Mouse (Mus musculus) heart, embryonic 10.5 days (tissue): ENCODE results near the gene Pbx2. TPM values are rescaled to one million over a fixed set of nuclear protein-coding genes. Genes with fewer than 3 reads are reported as not detected.
"Not testable (repeated sequence)": the region's sequence is repeated elsewhere in the genome, so short reads cannot be mapped to it uniquely, and the experiment has no call there.

ENCODE experiments used
- DNase-seq: peaks from one replicate; pipeline ENCODE4 v3.0.0-alpha.2; 2017; ENCODE audit warnings: low spot score
- H3K27ac ChIP-seq: fragments of 300-500 bp; sonication (generic); 2 replicates; pipeline ENCODE4 v1.5.1; 2016; ENCODE audit warnings: mild to moderate bottlenecking
- H3K27me3 ChIP-seq: fragments of 300-500 bp; sonication (generic); 2 replicates; pipeline ENCODE4 v1.6.1; 2016; ENCODE audit warnings: mild to moderate bottlenecking; ENCODE audit not compliant: poor library complexity, insufficient read depth, severe bottlenecking
- H3K36me3 ChIP-seq: fragments of 300-500 bp; sonication (generic); 2 replicates; pipeline ENCODE4 v1.6.1; 2016; ENCODE audit warnings: mild to moderate bottlenecking, moderate library complexity
- H3K4me1 ChIP-seq: fragments of 300-500 bp; sonication (generic); 2 replicates; pipeline ENCODE4 v1.6.1; 2016; ENCODE audit warnings: mild to moderate bottlenecking
- H3K4me3 ChIP-seq: fragments of 300-500 bp; sonication (generic); 2 replicates; pipeline ENCODE4 v1.5.1; 2016; ENCODE audit warnings: mild to moderate bottlenecking, moderate library complexity
- H3K9me3 ChIP-seq: fragments of 300-500 bp; sonication (generic); 2 replicates; pipeline ENCODE4 v1.6.1; 2016; ENCODE audit warnings: mild to moderate bottlenecking, moderate library complexity
- WGBS: fragments of 180-500 bp; shearing (Covaris S2); methylation state at CpG from one replicate; pipeline ENCODE4 v1.1.7; 2016; 5-methylcytosine and 5-hydroxymethylcytosine counted together
- polyA plus RNA-seq: library from polyadenylated mRNA; unstranded; fragments of >200 nt; fragmentation: Nextera tagmentation; extraction: Ambion mirVana; gene quantifications from 2 replicates; pipeline ENCODE4 v1.2.1, GENCODE M21; 2016

Gene Pbx2
- 10.2 and 16.6 TPM in 2 replicates for polyA plus RNA-seq

DNA sequence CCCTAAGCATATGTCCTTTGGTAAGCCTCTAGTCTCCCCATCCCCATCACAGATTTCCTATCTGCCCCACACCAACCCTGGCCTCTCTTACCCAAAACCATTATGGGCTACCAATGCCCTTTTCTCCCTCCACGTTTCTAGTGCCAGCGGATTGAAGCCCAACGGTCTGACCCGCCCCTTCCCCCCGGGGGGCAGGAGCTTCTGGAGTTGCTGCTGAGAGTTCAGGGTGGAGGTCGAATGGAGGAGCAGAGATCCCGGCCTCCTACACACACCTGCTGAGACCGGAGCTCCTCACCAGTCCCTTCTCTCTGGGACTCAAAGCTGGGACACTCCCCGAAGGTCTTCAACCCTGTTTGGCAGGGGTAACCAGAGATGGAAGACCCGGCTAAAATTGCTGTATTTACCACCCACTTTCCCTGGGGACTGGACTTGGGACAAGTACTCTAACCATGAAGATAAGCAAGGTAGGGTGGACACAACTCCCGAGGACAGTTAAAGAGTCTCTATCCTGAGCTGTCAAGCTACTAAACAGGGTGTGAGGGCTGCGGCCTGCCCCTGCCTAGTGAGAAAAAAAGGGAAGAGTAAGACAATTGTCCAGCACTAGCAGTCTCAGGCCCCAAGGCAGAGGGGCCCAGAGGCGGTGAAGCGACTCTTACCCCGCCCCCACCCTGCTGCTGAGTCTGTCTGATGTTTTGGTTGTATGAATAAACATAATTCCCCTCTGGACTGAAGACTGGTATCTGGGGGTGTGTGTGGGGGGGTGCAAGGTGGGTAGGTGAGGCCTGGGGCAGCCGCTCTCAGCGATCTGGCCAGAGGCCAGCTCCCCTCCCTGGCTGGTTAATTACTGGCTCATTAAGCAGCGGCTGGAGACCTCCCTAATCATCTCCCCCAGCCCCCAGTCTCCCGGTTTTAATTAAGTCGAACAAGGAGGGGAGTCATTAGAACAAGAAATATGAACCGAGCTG, at the start of gene Pbx2:
Pbx2 (plus strand) TSS at position 238 of the 965 bp plus-strand sequence.
- H3K4me1 ChIP-seq = peaks cover 86% of the 10 kb centered on the region
- WGBS = 4% methylated on average over 21 of the region's 21 CpGs
- DNase-seq = no peak
- H3K36me3 ChIP-seq = peaks cover 24% of the 10 kb centered on the region
- no peaks in the 10 kb centered on the region for H3K9me3 ChIP-seq
- no peaks in the 10 kb centered on the region for H3K27me3 ChIP-seq
- H3K4me3 ChIP-seq = peak within 1 kb of the TSS; percentile 97
- H3K27ac ChIP-seq = peak within 1 kb of the TSS; percentile 100

DNA sequence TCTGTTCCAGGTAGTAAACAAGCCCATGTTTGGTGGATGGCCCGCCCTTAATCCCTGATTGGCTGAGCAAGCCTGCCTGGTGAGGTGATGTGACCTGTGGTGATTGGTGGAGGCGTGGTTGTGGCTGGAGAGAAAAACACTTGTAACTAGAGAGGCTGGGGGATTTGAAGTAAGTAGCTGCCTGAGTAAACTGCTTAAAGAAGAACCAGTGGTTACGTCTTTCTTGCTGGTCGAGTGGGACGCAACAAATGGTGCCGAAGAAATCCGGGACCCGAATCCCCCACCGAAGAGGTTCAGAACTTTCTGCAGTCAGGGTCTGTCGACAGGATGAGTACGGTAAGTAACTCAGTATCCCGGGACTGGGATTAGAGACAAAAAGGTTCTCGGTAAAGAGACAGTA, 47.5 kb upstream of the Pbx2 start:
- H3K4me3 ChIP-seq, DNase-seq, H3K27me3 ChIP-seq, H3K27ac ChIP-seq, H3K36me3 ChIP-seq, H3K9me3 ChIP-seq, H3K4me1 ChIP-seq: not testable (repeated sequence)
- WGBS = 92% methylated on average over 13 of the region's 13 CpGs

GRCm38 (mm10) chr17:34546797-34547196, 44.3 kb upstream of the Pbx2 start:
- Histone ChIP-seq H3K4me3 (no peak overlapping the region), H3K27ac (no peak overlapping the region), H3K9me3 (no peaks in the 10 kb centered on the region), H3K4me1 (no peaks in the 10 kb centered on the region), H3K36me3 (no peaks in the 10 kb centered on the region), H3K27me3 (no peaks in the 10 kb centered on the region)
- WGBS = 86% methylated on average over 1 of the region's 1 CpGs
- no peak for DNase-seq

- no peak for DNase-seq
- Histone ChIP-seq H3K27ac (no peak overlapping the region), H3K9me3 (no peaks in the 10 kb centered on the region), H3K4me3 (no peak overlapping the region), H3K27me3 (no peaks in the 10 kb centered on the region), H3K36me3 (no peaks in the 10 kb centered on the region), H3K4me1 (no peaks in the 10 kb centered on the region)
- 83% methylated on average over 4 of the region's 4 CpGs for WGBS
Measured at GRCm38 (mm10) chr17:34547601-34548000, 43.5 kb upstream of the Pbx2 start.

GRCm38 (mm10) chr17:34549156-34549555, 41.9 kb upstream of the Pbx2 start:
- Histone ChIP-seq H3K27ac (no peak overlapping the region), H3K4me1 (no peaks in the 10 kb centered on the region), H3K27me3 (0 out of 2 replicates have a peak, but pooled peaks cover under 1% of the 10 kb centered on the region), H3K9me3 (no peaks in the 10 kb centered on the region), H3K4me3 (no peak overlapping the region), H3K36me3 (no peaks in the 10 kb centered on the region)
- no peak for DNase-seq
- 89% methylated on average over 3 of the region's 3 CpGs for WGBS

GRCm38 (mm10) chr17:34549843-34550242, 41.2 kb upstream of the Pbx2 start:
- Histone ChIP-seq H3K36me3 (no peaks in the 10 kb centered on the region), H3K4me3 (no peak overlapping the region), H3K27me3 (peaks cover 5% of the 10 kb centered on the region; the same call in 1 of the 2 replicates), H3K9me3 (no peaks in the 10 kb centered on the region), H3K4me1 (no peaks in the 10 kb centered on the region), H3K27ac (no peak overlapping the region)
- 63% methylated on average over 2 of the region's 2 CpGs for WGBS
- no peak for DNase-seq

DNA sequence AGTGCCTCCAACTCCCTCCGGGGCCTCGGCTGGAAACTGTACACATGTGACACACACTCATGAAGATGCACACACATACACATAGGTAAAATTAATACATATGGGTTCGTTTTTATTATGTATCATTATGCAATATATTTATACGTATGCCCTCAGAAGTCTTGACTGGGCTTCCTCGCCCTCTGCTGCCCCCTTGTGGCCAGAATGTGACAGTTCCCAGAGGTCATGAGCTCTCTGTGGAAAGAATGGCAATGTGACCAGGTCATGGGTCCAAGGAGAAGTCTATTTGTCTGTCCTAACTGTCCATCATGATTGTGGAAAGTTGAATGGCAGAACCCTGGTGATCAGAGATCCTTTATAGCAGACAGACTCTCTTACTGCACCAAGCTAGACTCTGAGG, 35.6 kb upstream of the Pbx2 start:
- DNase-seq = peak; percentile 87
- no peak overlapping the region for H3K4me3 ChIP-seq
- no peaks in the 10 kb centered on the region for H3K9me3 ChIP-seq
- H3K27me3 ChIP-seq = peaks cover 12% of the 10 kb centered on the region; the same call in 1 of the 2 replicates
- no peaks in the 10 kb centered on the region for H3K4me1 ChIP-seq
- no peaks in the 10 kb centered on the region for H3K36me3 ChIP-seq
- WGBS = 30% methylated on average over 5 of the region's 5 CpGs
- no peak overlapping the region for H3K27ac ChIP-seq

DNA sequence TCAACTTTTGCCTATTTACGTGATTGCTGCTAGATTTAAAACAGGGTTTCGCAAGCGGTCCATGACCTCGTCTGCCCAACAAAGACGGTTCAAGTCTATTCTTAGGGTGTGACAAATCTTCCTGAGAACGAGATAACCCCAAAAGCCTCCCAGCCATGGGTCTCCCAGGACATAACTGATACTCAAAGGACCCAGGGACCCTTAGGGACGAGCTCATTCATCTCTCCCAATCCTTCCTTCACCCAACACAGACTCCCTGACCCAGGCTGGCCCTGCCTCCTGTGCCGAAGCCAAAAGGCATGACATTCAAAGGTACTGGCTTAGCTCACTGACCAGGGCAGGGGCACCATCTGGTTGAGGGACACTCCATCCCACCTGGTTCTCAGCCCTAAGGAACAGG, 34.7 kb upstream of the Pbx2 start:
- Histone ChIP-seq H3K4me3 (no peak overlapping the region), H3K4me1 (peaks cover 4% of the 10 kb centered on the region; the same call in 1 of the 2 replicates), H3K9me3 (no peaks in the 10 kb centered on the region), H3K36me3 (no peaks in the 10 kb centered on the region), H3K27me3 (peaks cover 15% of the 10 kb centered on the region; the same call in 1 of the 2 replicates), H3K27ac (no peak overlapping the region)
- 68% methylated on average over 8 of the region's 8 CpGs for WGBS
- no peak for DNase-seq

- no peak overlapping the region for H3K4me3 ChIP-seq
- H3K4me1 ChIP-seq = peaks cover 5% of the 10 kb centered on the region; the same call in 1 of the 2 replicates
- peaks cover 16% of the 10 kb centered on the region; the same call in 1 of the 2 replicates for H3K27me3 ChIP-seq
- no peaks in the 10 kb centered on the region for H3K9me3 ChIP-seq
- H3K27ac ChIP-seq = no peak overlapping the region
- DNase-seq = no peak
- no peaks in the 10 kb centered on the region for H3K36me3 ChIP-seq
- WGBS = 75% methylated on average over 11 of the region's 11 CpGs
Measured at GRCm38 (mm10) chr17:34557411-34557810, 33.7 kb upstream of the Pbx2 start.

DNA sequence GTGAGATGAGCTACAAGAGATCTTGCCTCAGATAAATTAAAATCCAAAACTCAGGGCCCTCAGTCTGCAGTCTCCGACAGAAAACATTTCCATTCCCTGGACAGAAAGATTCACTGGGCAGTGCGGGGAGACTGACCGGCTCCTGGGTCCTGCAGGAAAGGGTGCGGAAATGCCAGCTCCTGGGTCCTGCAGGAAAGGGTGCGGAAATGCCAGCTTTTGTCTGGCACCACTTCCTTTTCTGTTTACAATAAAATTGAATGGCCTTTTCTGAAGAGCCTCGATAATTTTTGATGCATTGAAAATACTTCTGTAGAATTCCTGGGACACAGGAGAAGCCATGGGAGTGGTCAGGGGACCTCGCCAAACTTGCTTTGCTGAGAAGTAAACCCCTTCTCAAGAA, 31.9 kb upstream of the Pbx2 start:
- 75% methylated on average over 7 of the region's 7 CpGs for WGBS
- peaks cover 16% of the 10 kb centered on the region; the same call in 1 of the 2 replicates for H3K27me3 ChIP-seq
- no peaks in the 10 kb centered on the region for H3K36me3 ChIP-seq
- peaks cover 8% of the 10 kb centered on the region for H3K4me1 ChIP-seq
- no peak overlapping the region for H3K4me3 ChIP-seq
- no peak for DNase-seq
- H3K27ac ChIP-seq = no peak overlapping the region
- no peaks in the 10 kb centered on the region for H3K9me3 ChIP-seq

DNA sequence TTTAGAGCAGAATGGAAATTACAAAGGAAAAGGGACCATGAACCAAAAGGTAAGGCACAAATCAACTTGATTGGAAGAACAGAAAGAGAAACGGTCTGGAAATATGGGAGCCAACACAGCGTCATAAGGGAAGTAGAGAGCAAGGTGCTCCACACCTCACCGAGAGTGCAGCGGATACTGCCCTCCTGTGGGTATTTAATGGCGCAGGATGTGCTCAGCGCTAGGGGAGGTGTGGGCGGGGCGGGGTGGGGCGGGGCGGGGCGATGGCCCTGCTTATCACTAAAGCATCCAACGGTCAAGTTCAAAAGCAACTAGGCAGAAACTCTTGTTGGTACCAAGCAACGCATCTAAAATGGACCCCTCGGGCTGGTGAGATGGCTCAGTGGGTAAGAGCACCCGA, 31.2 kb upstream of the Pbx2 start:
- Histone ChIP-seq H3K9me3 (no peaks in the 10 kb centered on the region), H3K4me1 (peaks cover 16% of the 10 kb centered on the region), H3K27ac (no peak overlapping the region), H3K36me3 (no peaks in the 10 kb centered on the region), H3K4me3 (no peak overlapping the region), H3K27me3 (peaks cover 13% of the 10 kb centered on the region; the same call in 1 of the 2 replicates)
- DNase-seq = no peak
- 19% methylated on average over 15 of the region's 15 CpGs for WGBS

DNA sequence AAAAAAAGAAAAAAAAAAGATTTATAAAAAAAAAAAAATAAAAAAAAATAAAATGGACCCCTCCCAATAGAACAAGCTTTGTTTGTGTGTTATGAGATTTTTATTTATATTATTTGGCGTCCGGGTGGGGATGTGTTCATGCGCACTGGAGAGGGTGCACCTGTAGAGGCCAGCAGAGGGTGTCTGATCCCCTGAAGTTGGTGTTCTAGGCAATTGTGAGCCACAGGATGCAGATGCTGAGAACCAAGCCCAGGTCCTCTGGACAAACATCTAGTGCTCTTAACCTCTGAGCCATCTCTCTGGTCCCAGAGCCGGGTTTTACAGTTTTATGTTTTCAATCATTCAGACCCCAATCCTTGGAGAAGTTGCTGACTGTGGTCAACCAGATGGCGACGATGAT, 30.6 kb upstream of the Pbx2 start:
- 83% methylated on average over 6 of the region's 6 CpGs for WGBS
- no peak overlapping the region for H3K27ac ChIP-seq
- H3K36me3 ChIP-seq = no peaks in the 10 kb centered on the region
- no peak for DNase-seq
- peaks cover 21% of the 10 kb centered on the region for H3K4me1 ChIP-seq
- peaks cover 18% of the 10 kb centered on the region for H3K27me3 ChIP-seq
- H3K4me3 ChIP-seq = no peak overlapping the region
- no peaks in the 10 kb centered on the region for H3K9me3 ChIP-seq

DNA sequence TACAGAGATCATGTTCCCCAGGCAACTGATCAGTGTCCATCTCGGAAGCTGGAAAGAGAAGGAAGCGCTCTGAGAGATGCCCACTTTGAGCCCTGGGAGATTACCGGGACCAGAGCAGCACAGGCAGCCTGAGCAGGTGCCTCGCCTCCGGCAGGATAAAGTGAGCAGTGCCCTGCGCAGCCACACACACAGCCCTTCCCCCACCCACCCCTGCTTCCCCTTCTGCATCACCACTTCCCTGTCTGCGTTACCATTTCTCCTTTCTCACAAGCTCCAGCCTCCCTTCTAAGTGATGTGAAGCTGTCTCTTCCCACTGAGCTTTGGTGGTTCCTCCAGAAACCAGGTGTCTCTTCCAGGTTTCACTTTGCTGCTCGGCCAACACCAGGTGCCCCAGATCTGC, 29.9 kb upstream of the Pbx2 start:
- H3K4me3 ChIP-seq = 0 out of 2 replicates have a peak overlapping the region, but pooled peaks have one; percentile 3
- H3K9me3 ChIP-seq = no peaks in the 10 kb centered on the region
- WGBS = 37% methylated on average over 8 of the region's 8 CpGs
- no peaks in the 10 kb centered on the region for H3K36me3 ChIP-seq
- H3K27ac ChIP-seq = peak overlapping the region; percentile 47; the same call in 1 of the 2 replicates
- no peak for DNase-seq
- H3K27me3 ChIP-seq = peaks cover 25% of the 10 kb centered on the region
- H3K4me1 ChIP-seq = peaks cover 24% of the 10 kb centered on the region
